22 mouse cellular contexts compared by ENCODE assay signal in the genomic region with DNA sequence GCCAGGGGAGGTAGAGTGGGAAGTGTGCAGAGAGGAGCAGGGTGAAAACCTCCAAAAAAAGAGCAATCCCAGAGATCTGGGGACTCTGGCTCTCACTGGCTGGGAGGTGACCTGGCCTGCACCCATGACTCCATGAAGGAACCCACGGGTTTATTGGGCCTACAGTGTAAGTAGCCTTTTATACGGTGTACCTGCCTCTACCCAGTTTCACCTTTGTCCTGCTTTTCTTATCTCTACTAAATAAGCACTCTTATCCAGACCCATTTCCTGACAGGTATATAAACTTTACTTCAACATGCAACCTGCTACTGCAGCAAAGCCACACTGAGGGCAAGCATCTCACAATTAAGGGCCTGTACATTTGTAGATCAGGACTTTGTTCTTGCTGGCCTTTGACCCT.
DNase-seq lines count a peak whose midpoint lies in the region; ATAC-seq lines count a peak whose summit lies in the region.
"Had no signal": no experiment of that assay in that cellular context is flagged by ENCODE, and none has a peak within 500 bp of the region (broad histone marks: within the 10 kb centered on the region; RNA-seq: fewer than 3 reads in every experiment).

No protein-coding gene starts in this region.

- no peaks in the 10 kb centered on the region for H3K36me3 ChIP-seq in embryonic facial prominence, embryonic 14.5 days (ENCODE audit: control insufficient read depth, insufficient read depth, low read length)
- no peaks in the 10 kb centered on the region for H3K36me3 ChIP-seq in embryonic facial prominence, embryonic 10.5 days (replicated peaks)
- H3K36me3 ChIP-seq in embryonic facial prominence, embryonic 15.5 days = no peaks in the 10 kb centered on the region
- no peaks in the 10 kb centered on the region for H3K36me3 ChIP-seq in stomach, embryonic 14.5 days (ENCODE audit: control insufficient read depth, insufficient read depth, low read length)
- H3K36me3 ChIP-seq: forebrain, embryonic 15.5 days; G1E; heart, embryonic 15.5 days had no signal

- peak overlapping the region; percentile 28 for H3K27ac ChIP-seq in embryonic facial prominence, embryonic 14.5 days (replicated peaks; ENCODE audit: low read depth, low read length)
- no peak overlapping the region for H3K27ac ChIP-seq in embryonic facial prominence, embryonic 10.5 days (replicated peaks)
- H3K27ac ChIP-seq in embryonic facial prominence, embryonic 15.5 days (replicated peaks) = peak overlapping the region; percentile 39; the same call in 1 of the 2 replicates
- H3K27ac ChIP-seq in stomach, embryonic 14.5 days (ENCODE audit: low read length) = no peak overlapping the region
- H3K27ac ChIP-seq: forebrain, embryonic 15.5 days; heart, adult 2 months; heart, embryonic 15.5 days; hindbrain, embryonic 14.5 days had no signal

- H3K4me1 ChIP-seq in embryonic facial prominence, embryonic 14.5 days (ENCODE audit: control insufficient read depth, insufficient read depth, low read length) = peaks cover 29% of the 10 kb centered on the region
- H3K4me1 ChIP-seq in embryonic facial prominence, embryonic 10.5 days = peaks cover 28% of the 10 kb centered on the region
- H3K4me1 ChIP-seq in embryonic facial prominence, embryonic 15.5 days = peaks cover 26% of the 10 kb centered on the region
- peaks cover 9% of the 10 kb centered on the region; the same call in 1 of the 2 replicates for H3K4me1 ChIP-seq in stomach, embryonic 14.5 days (ENCODE audit: control insufficient read depth, insufficient read depth, low read length)

- WGBS in embryonic facial prominence, embryonic 14.5 days = 68% methylated on average over 2 of the region's 2 CpGs
- 67% methylated on average over 2 of the region's 2 CpGs for WGBS in embryonic facial prominence, embryonic 10.5 days
- 78% methylated on average over 2 of the region's 2 CpGs for WGBS in embryonic facial prominence, embryonic 15.5 days
- 50% methylated on average over 2 of the region's 2 CpGs for WGBS in large intestine, adult 2 months
- WGBS in stomach, embryonic 14.5 days = 20% methylated on average over 2 of the region's 2 CpGs

- H3K4me2 ChIP-seq in embryonic facial prominence, embryonic 14.5 days (ENCODE audit: low read depth, low read length) = no peak overlapping the region
- no peak overlapping the region for H3K4me2 ChIP-seq in embryonic facial prominence, embryonic 15.5 days (replicated peaks)
- no peak overlapping the region for H3K4me2 ChIP-seq in stomach, embryonic 14.5 days (replicated peaks; ENCODE audit: low read depth, low read length)
- H3K4me2 ChIP-seq: forebrain, embryonic 15.5 days; heart, embryonic 11.5 days; heart, embryonic 15.5 days; hindbrain, embryonic 14.5 days had no signal

- no peak for ATAC-seq in embryonic facial prominence, embryonic 14.5 days (ENCODE audit: low read depth)
- ATAC-seq in embryonic facial prominence, embryonic 15.5 days (ENCODE audit: insufficient number of reproducible peaks, low FRiP score, low TSS enrichment, low read depth) = no peak
- peak; percentile 26; the same call in 1 of the 2 replicates for ATAC-seq in stomach, embryonic 14.5 days (ENCODE audit: insufficient number of reproducible peaks, insufficient read depth, low FRiP score, low read depth)
- no peak for ATAC-seq in cerebellum, adult (ENCODE audit: insufficient number of reproducible peaks, low FRiP score, low TSS enrichment)
- ATAC-seq: CD4-positive, CD25-positive, alpha-beta regulatory T cell, adult 4 months; forebrain, embryonic 15.5 days had no signal

- DNase-seq in embryonic facial prominence, embryonic 14.5 days (ENCODE audit: low spot score) = no peak
- no peak for DNase-seq in embryonic facial prominence, embryonic 10.5 days (ENCODE audit: low spot score)
- DNase-seq in large intestine, adult 2 months (ENCODE audit: low read depth, low spot score) = peak; percentile 24
- DNase-seq in adrenal gland, postnatal 4 days (ENCODE audit: low spot score in 2 of 2) = no peak
- no peak for DNase-seq in urinary bladder, postnatal 36 days (ENCODE audit: low spot score in 2 of 2)
- DNase-seq: adrenal gland, adult 8-10 months; B cell, adult 2 months; cerebellum, adult 18-20 months; cerebellum, adult 9-11 months; cerebellum, postnatal 36 days; gastrocnemius, postnatal 10 days; heart, adult 2 months; heart, postnatal 14 days had no signal

- no peaks in the 10 kb centered on the region for H3K27me3 ChIP-seq in embryonic facial prominence, embryonic 14.5 days (replicated peaks; ENCODE audit: control insufficient read depth, insufficient read depth, low read length)
- no peaks in the 10 kb centered on the region for H3K27me3 ChIP-seq in embryonic facial prominence, embryonic 10.5 days (replicated peaks; ENCODE audit: low read depth, poor library complexity, severe bottlenecking)
- no peaks in the 10 kb centered on the region for H3K27me3 ChIP-seq in embryonic facial prominence, embryonic 15.5 days
- no peaks in the 10 kb centered on the region for H3K27me3 ChIP-seq in stomach, embryonic 14.5 days (ENCODE audit: control insufficient read depth, insufficient read depth, low read length)
- H3K27me3 ChIP-seq: forebrain, embryonic 15.5 days; heart, embryonic 15.5 days had no signal

- no peaks in the 10 kb centered on the region for H3K9me3 ChIP-seq in embryonic facial prominence, embryonic 14.5 days (ENCODE audit: control insufficient read depth, low read length)
- no peaks in the 10 kb centered on the region for H3K9me3 ChIP-seq in embryonic facial prominence, embryonic 10.5 days
- no peaks in the 10 kb centered on the region for H3K9me3 ChIP-seq in embryonic facial prominence, embryonic 15.5 days (replicated peaks)
- no peaks in the 10 kb centered on the region for H3K9me3 ChIP-seq in stomach, embryonic 14.5 days (ENCODE audit: control insufficient read depth, low read depth, low read length)
- H3K9me3 ChIP-seq: forebrain, embryonic 15.5 days; heart, embryonic 15.5 days had no signal

- H3K4me3 ChIP-seq in embryonic facial prominence, embryonic 14.5 days (ENCODE audit: low read depth, low read length) = no peak overlapping the region
- no peak overlapping the region for H3K4me3 ChIP-seq in embryonic facial prominence, embryonic 10.5 days
- no peak overlapping the region for H3K4me3 ChIP-seq in embryonic facial prominence, embryonic 15.5 days (replicated peaks)
- H3K4me3 ChIP-seq in stomach, embryonic 14.5 days (ENCODE audit: low read depth, low read length) = no peak overlapping the region
- H3K4me3 ChIP-seq: forebrain, embryonic 15.5 days; heart, adult 2 months; heart, embryonic 15.5 days had no signal

- H3K9ac ChIP-seq in embryonic facial prominence, embryonic 14.5 days (ENCODE audit: low read depth, low read length) = no peak overlapping the region
- no peak overlapping the region for H3K9ac ChIP-seq in embryonic facial prominence, embryonic 15.5 days
- no peak overlapping the region for H3K9ac ChIP-seq in stomach, embryonic 14.5 days (replicated peaks; ENCODE audit: low read depth, low read length)
- H3K9ac ChIP-seq: forebrain, embryonic 15.5 days; heart, embryonic 15.5 days; hindbrain, embryonic 14.5 days had no signal

Comparison
In these comparisons a context has a peak if more than half of its experiments do, and no peak if none do; other contexts are left out.
1. H3K27ac ChIP-seq: peak in embryonic facial prominence, embryonic 14.5 days (single experiment) and embryonic facial prominence, embryonic 15.5 days (single experiment); none in embryonic facial prominence, embryonic 10.5 days (single experiment) and stomach, embryonic 14.5 days (single experiment).